Mouse (Mus musculus) ES-Bruce4 (cell line): ENCODE results near the gene Wnt10a.

Source experiments
- CTCF ChIP-seq: IDR thresholded peaks from one replicate; pipeline ENCODE4 v1.8.1; 2011; ENCODE audit warnings: low read depth, low read length
- POLR2A ChIP-seq: IDR thresholded peaks from one replicate; pipeline ENCODE4 v1.8.1; 2011; ENCODE audit warnings: low read length; ENCODE audit not compliant: insufficient read depth

DNA sequence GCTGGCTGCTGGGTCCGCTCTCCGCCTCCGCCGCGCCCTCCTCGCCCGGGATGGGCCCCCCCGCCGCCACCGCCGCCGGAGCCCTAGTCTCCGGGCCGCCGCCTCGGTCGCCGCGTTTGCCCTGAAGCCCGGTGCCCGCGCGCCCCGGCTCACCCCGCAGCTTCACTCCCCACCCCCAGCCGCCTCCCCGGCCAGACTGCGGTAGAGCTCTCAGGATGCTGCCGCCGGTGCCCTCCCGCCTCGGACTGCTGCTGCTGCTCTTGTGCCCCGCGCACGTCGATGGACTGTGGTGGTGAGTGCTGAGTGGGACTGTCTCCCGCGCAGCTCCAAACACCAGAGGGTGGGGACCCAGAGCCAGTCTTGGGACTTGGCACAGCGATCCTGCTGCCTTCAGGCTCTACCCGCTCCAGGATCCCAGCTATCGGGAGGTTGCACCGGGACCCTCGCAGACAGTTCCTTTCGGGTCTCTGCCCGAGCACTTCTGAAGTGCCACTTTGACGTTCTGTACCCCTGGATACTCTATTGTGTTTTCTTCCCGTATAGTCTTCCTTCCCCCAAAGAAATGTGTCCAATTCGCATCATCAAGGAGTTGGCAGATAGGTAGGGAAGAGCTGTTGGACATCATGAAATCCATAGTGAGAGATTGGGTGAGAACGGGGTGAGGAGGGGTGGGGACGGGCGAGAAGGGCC lies 19.2 kb upstream of the Wnt10a start:
- TF ChIP-seq POLR2A (no peak), CTCF (no peak)
